Mouse (Mus musculus) CH12.LX (cell line): Measurements from ENCODE around the gene Elf5. TPM values are rescaled to one million over a fixed set of nuclear protein-coding genes. Genes with fewer than 3 reads are reported as not detected.

Source experiments
- DNase-seq: peaks from one replicate; pipeline ENCODE4 v3.0.0-alpha.2; 2013; ENCODE audit errors: extremely low read depth
- H3K27ac ChIP-seq: 2 replicates; pipeline ENCODE4 v1.5.1; 2012; ENCODE audit warnings: low read depth, mild to moderate bottlenecking, control low read depth, moderate library complexity; ENCODE audit not compliant: insufficient read depth
- H3K27me3 ChIP-seq: replicated peaks from 2 replicates; pipeline ENCODE3; 2012; ENCODE audit warnings: inconsistent platforms
- H3K36me3 ChIP-seq, 2 experiments: replicated peaks in 1 of 2; 2 replicates each; pipeline versions ENCODE3 to v1.6.1; 2012; ENCODE audit warnings: inconsistent platforms in 1 of 2, low read length in 1 of 2, mild to moderate bottlenecking in 1 of 2, mixed read lengths in 1 of 2, moderate library complexity in 1 of 2; ENCODE audit not compliant: control insufficient read depth in 1 of 2, insufficient read depth in 1 of 2
- H3K4me1 ChIP-seq, 2 experiments: 2 replicates each; pipeline ENCODE4 v1.6.1; 2012; ENCODE audit warnings: inconsistent platforms in 1 of 2, moderate library complexity in 1 of 2; ENCODE audit not compliant: insufficient read depth in 2 of 2, control insufficient read depth in 1 of 2
- H3K4me2 ChIP-seq: 2 replicates; pipeline ENCODE4 v1.6.1; 2012; ENCODE audit warnings: low read depth, mild to moderate bottlenecking, control low read depth; ENCODE audit not compliant: poor library complexity, insufficient read depth, severe bottlenecking
- H3K4me3 ChIP-seq, 3 experiments: fragments of 150-350 bp in 1 of 3; sonication (generic) in 1 of 3; replicated peaks in 1 of 3; 2 replicates each; pipeline versions ENCODE3 to v1.5.1; 2011 to 2012; ENCODE audit warnings: low read depth in 2 of 3, low read length in 2 of 3, mild to moderate bottlenecking in 2 of 3, moderate library complexity in 2 of 3, control low read depth in 1 of 3, improper control_type of control experiment in 1 of 3, inconsistent platforms in 1 of 3, mixed read lengths in 1 of 3; ENCODE audit not compliant: poor library complexity in 1 of 3
- H3K79me2 ChIP-seq: replicated peaks from 2 replicates; pipeline ENCODE4 v1.6.1; 2012; ENCODE audit warnings: mild to moderate bottlenecking, moderate library complexity; ENCODE audit not compliant: control insufficient read depth, poor library complexity, insufficient read depth, severe bottlenecking; ENCODE audit errors: extremely low read depth
- H3K9ac ChIP-seq: 2 replicates; pipeline ENCODE4 v1.6.1; 2012; ENCODE audit warnings: low read depth, mild to moderate bottlenecking, control low read depth, moderate library complexity; ENCODE audit not compliant: insufficient read depth
- H3K9me3 ChIP-seq: replicated peaks from 2 replicates; pipeline ENCODE3; 2012; ENCODE audit warnings: low read length, inconsistent platforms, mixed read lengths
- CHD1 ChIP-seq: IDR thresholded peaks from 2 replicates; pipeline ENCODE4 v1.6.1; 2012; ENCODE audit warnings: low read depth, low read length, improper control_type of control experiment, inconsistent platforms
- CHD2 ChIP-seq: IDR thresholded peaks from 2 replicates; pipeline ENCODE4 v1.6.1; 2011; ENCODE audit warnings: low read length, improper control_type of control experiment
- E2F4 ChIP-seq: IDR thresholded peaks from 2 replicates; pipeline ENCODE4 v1.6.1; 2011; ENCODE audit warnings: low read depth, low read length, improper control_type of control experiment; ENCODE audit not compliant: insufficient replicate concordance
- ETS1 ChIP-seq: conservative IDR thresholded peaks from 2 replicates; pipeline ENCODE4 v1.6.1; 2012; ENCODE audit warnings: low read depth, mild to moderate bottlenecking, inconsistent platforms, low read length, improper control_type of control experiment, moderate library complexity
- HCFC1 ChIP-seq: IDR thresholded peaks from 2 replicates; pipeline ENCODE4 v1.6.1; 2012; ENCODE audit warnings: low read depth, mild to moderate bottlenecking, inconsistent platforms, low read length, improper control_type of control experiment
- JUN ChIP-seq: IDR thresholded peaks from 2 replicates; pipeline ENCODE4 v1.6.1; 2011; ENCODE audit warnings: low read depth, mild to moderate bottlenecking, low read length, improper control_type of control experiment, moderate library complexity; ENCODE audit not compliant: insufficient read depth
- KAT2A ChIP-seq: IDR thresholded peaks from 2 replicates; pipeline ENCODE4 v1.6.1; 2012; ENCODE audit warnings: low read length, improper control_type of control experiment, inconsistent platforms; ENCODE audit not compliant: insufficient replicate concordance
- MAFK ChIP-seq: IDR thresholded peaks from 2 replicates; pipeline ENCODE4 v1.6.1; 2011; ENCODE audit warnings: low read length, improper control_type of control experiment; ENCODE audit not compliant: insufficient replicate concordance
- MXI1 ChIP-seq: IDR thresholded peaks from 2 replicates; pipeline ENCODE4 v1.6.1; 2011; ENCODE audit warnings: mild to moderate bottlenecking, low read depth, low read length, improper control_type of control experiment
- PAX5 ChIP-seq: IDR thresholded peaks from 2 replicates; pipeline ENCODE4 v1.6.1; 2012; ENCODE audit warnings: low read length, inconsistent platforms, mixed read lengths
- POLR2A ChIP-seq: IDR thresholded peaks from 2 replicates; pipeline ENCODE4 v1.6.1; 2011; ENCODE audit warnings: low read depth, mild to moderate bottlenecking, improper control_type of control experiment, low read length
- POLR2AphosphoS2 ChIP-seq: IDR thresholded peaks from 2 replicates; pipeline ENCODE4 v1.6.1; 2011; ENCODE audit warnings: low read depth, low read length, improper control_type of control experiment
- RAD21 ChIP-seq: IDR thresholded peaks from 2 replicates; pipeline ENCODE4 v1.6.1; 2011; ENCODE audit warnings: low read depth, mild to moderate bottlenecking, low read length, improper control_type of control experiment, moderate library complexity
- SIN3A ChIP-seq: IDR thresholded peaks from 2 replicates; pipeline ENCODE4 v1.6.1; 2012; ENCODE audit warnings: low read length, improper control_type of control experiment, inconsistent platforms
- SMC3 ChIP-seq: IDR thresholded peaks from 2 replicates; pipeline ENCODE4 v1.6.1; 2011; ENCODE audit warnings: low read depth, low read length, improper control_type of control experiment
- TBP ChIP-seq: conservative IDR thresholded peaks from 2 replicates; pipeline ENCODE4 v1.6.1; 2011; ENCODE audit warnings: low read depth, low read length, improper control_type of control experiment
- TCF12 ChIP-seq: IDR thresholded peaks from 2 replicates; pipeline ENCODE4 v1.6.1; 2014; ENCODE audit warnings: low read depth, mild to moderate bottlenecking, inconsistent platforms, low read length, improper control_type of control experiment
- USF1 ChIP-seq: IDR thresholded peaks from 2 replicates; pipeline ENCODE4 v1.6.1; 2014; ENCODE audit warnings: low read depth, mild to moderate bottlenecking, inconsistent platforms, low read length, improper control_type of control experiment
- USF2 ChIP-seq: conservative IDR thresholded peaks from 2 replicates; pipeline ENCODE4 v1.6.1; 2011; ENCODE audit warnings: low read depth, low read length, improper control_type of control experiment
- dilution Hi-C: fragments of 300-500 bp; cut with MboI; formaldehyde crosslinking; loops from 2 replicates; pipeline ENCODE4 v1.14.3; 2020; ENCODE audit warnings: low sequenced_read_pairs; ENCODE audit not compliant: extremely low pct_unique_long_range_greater_than_20kb, extremely low pct_ligation_motif_present
- in situ Hi-C: fragments of 300-500 bp; cut with MboI; formaldehyde crosslinking; loops from 3 replicates; pipeline ENCODE4 v1.14.3; 2019; ENCODE audit warnings: low sequenced_read_pairs, low pct_ligation_motif_present, low pct_unique_long_range_greater_than_20kb, mixed read lengths
- polyA plus RNA-seq: library from polyadenylated mRNA; unstranded; fragments of >175 nt; gene quantifications from 2 replicates; pipeline ENCODE4 v1.2.1, GENCODE M21; 2012; ENCODE audit warnings: low read depth; ENCODE audit not compliant: insufficient read length
- total RNA-seq, 2 experiments: library from RNA; depleted of rRNA; stranded (reverse); fragments of 300-350 nt in 1 of 2; fragments of >200 nt in 1 of 2; gene quantifications; 2 replicates each; pipeline ENCODE4 v1.2.3; 2012 to 2014

The Elf5 gene
- not detected in 2 replicates for total RNA-seq (2012; rRNA removed)
- total RNA-seq (2014; rRNA removed) = not detected in 2 replicates
- polyA plus RNA-seq = not detected in 2 replicates

GRCm38 (mm10) chr2:103411348-103411747 lies at the start of gene Elf5:
TSS of gene Elf5 (plus strand) at chr2:103411688.
- H3K9me3 ChIP-seq = no peaks in the 10 kb centered on the region
- H3K36me3 ChIP-seq = no peaks in the 10 kb centered on the region
- no peak within 1 kb of the TSS for H3K27ac ChIP-seq
- no peaks in the 10 kb centered on the region for H3K79me2 ChIP-seq
- in situ Hi-C loops (no loop called here), dilution Hi-C loops (no loop called here)
- H3K4me1 ChIP-seq = peaks cover 0 to 6% of the 10 kb centered on the region in 2 experiments; a peak in 1 of 4 replicates
- no peak within 1 kb of the TSS for H3K9ac ChIP-seq
- no peaks in the 10 kb centered on the region for H3K27me3 ChIP-seq
- DNase-seq = no peak
- no peak within 1 kb of the TSS for H3K4me3 ChIP-seq
- TF ChIP-seq JUN (no peak), RAD21 (no peak), POLR2A (no peak), TCF12 (no peak), E2F4 (no peak), MAFK (no peak), PAX5 (no peak), CHD1 (no peak), CHD2 (no peak), SIN3A (no peak), SMC3 (no peak), MXI1 (no peak), POLR2AphosphoS2 (no peak), USF2 (no peak), TBP (no peak), HCFC1 (no peak), ETS1 (no peak), USF1 (no peak)
- no peak within 1 kb of the TSS for H3K4me2 ChIP-seq

- dilution Hi-C loops = no loop called here
- Histone ChIP-seq H3K4me2 (no peak overlapping the region), H3K79me2 (no peaks in the 10 kb centered on the region), H3K9me3 (no peaks in the 10 kb centered on the region), H3K27me3 (no peaks in the 10 kb centered on the region), H3K36me3 (no peaks in the 10 kb centered on the region), H3K9ac (no peak overlapping the region), H3K4me1 (peaks cover 3 to 5% of the 10 kb centered on the region in 2 experiments; a peak in 1 of 4 replicates), H3K27ac (no peak overlapping the region), H3K4me3 (no peak overlapping the region)
- DNase-seq = no peak
- in situ Hi-C loops = no loop called here
- no peak for TF ChIP-seq KAT2A
Observed at GRCm38 (mm10) chr2:103372541-103372940, 38.9 kb upstream of the Elf5 start.
